Mouse (Mus musculus) forebrain, embryonic 12.5 days (tissue): ENCODE data around the gene Vcp. TPM values are rescaled to one million over a fixed set of nuclear protein-coding genes. Genes with fewer than 3 reads are reported as not detected.
A peak's percentile ranks its signal among the peaks of the same experiment; 100 is the strongest.

Source experiments
- ATAC-seq: fragments of 200-750 bp; cut with Nextera tagmentation; 2 replicates; pipeline ENCODE4 v1.8.0; 2017; ENCODE audit warnings: moderate TSS enrichment; ENCODE audit not compliant: low FRiP score
- H3K27ac ChIP-seq: fragments of 300-500 bp; sonication (generic); 2 replicates; pipeline ENCODE4 v1.5.1; 2016; ENCODE audit warnings: mild to moderate bottlenecking
- H3K27me3 ChIP-seq: fragments of 300-500 bp; sonication (generic); 2 replicates; pipeline ENCODE4 v1.6.1; 2016; ENCODE audit warnings: mild to moderate bottlenecking
- H3K36me3 ChIP-seq: fragments of 300-500 bp; sonication (generic); replicated peaks from 2 replicates; pipeline ENCODE4 v1.6.1; 2016; ENCODE audit warnings: mild to moderate bottlenecking
- H3K4me1 ChIP-seq: fragments of 300-500 bp; sonication (generic); 2 replicates; pipeline ENCODE4 v1.6.1; 2016
- H3K4me2 ChIP-seq: fragments of 300-500 bp; sonication (generic); 2 replicates; pipeline ENCODE4 v1.6.1; 2016; ENCODE audit warnings: mild to moderate bottlenecking, moderate library complexity
- H3K4me3 ChIP-seq: fragments of 300-500 bp; sonication (generic); replicated peaks from 2 replicates; pipeline ENCODE4 v1.5.1; 2016; ENCODE audit warnings: mild to moderate bottlenecking
- H3K9ac ChIP-seq: fragments of 300-500 bp; sonication (generic); 2 replicates; pipeline ENCODE4 v1.6.1; 2016; ENCODE audit warnings: mild to moderate bottlenecking
- H3K9me3 ChIP-seq: fragments of 300-500 bp; sonication (generic); 2 replicates; pipeline ENCODE4 v1.6.1; 2016
- WGBS: fragments of 180-500 bp; shearing (Covaris S2); methylation state at CpG from one replicate; pipeline ENCODE4 v1.1.7; 2016; 5-methylcytosine and 5-hydroxymethylcytosine counted together
- polyA plus RNA-seq: library from polyadenylated mRNA; unstranded; fragments of >200 nt; fragmentation: Nextera tagmentation; extraction: Ambion mirVana; gene quantifications from 2 replicates; pipeline ENCODE4 v1.2.1, GENCODE M21; 2016

Vcp gene
- polyA plus RNA-seq, 1 experiment from 2014 or later, result 640 TPM

- H3K27ac ChIP-seq, result peak overlapping the region; percentile 85
- ATAC-seq, result no peak
- no peaks in the 10 kb centered on the region for H3K27me3 ChIP-seq
- peaks cover 40% of the 10 kb centered on the region for H3K4me1 ChIP-seq
- peak overlapping the region; percentile 82 for H3K9ac ChIP-seq
- H3K9me3 ChIP-seq, result no peaks in the 10 kb centered on the region
- peak overlapping the region; percentile 77 for H3K4me3 ChIP-seq
- H3K36me3 ChIP-seq, result peaks cover 34% of the 10 kb centered on the region
- WGBS, result 65% methylated on average over 15 of the region's 15 CpGs
- peak overlapping the region; percentile 82 for H3K4me2 ChIP-seq
Measured at GRCm38 (mm10) chr4:43038567-43039495, 38.5 kb upstream of the Vcp start.

GRCm38 (mm10) chr4:43037860-43038566 is 37.7 kb upstream of the Vcp start:
- H3K9me3 ChIP-seq, result no peaks in the 10 kb centered on the region
- peak overlapping the region; percentile 9; the same call in 1 of the 2 replicates for H3K27ac ChIP-seq
- no peaks in the 10 kb centered on the region for H3K27me3 ChIP-seq
- peaks cover 35% of the 10 kb centered on the region for H3K4me1 ChIP-seq
- H3K4me3 ChIP-seq, result no peak overlapping the region
- H3K9ac ChIP-seq, result no peak overlapping the region
- WGBS, result 80% methylated on average over 4 of the region's 4 CpGs
- peaks cover 42% of the 10 kb centered on the region for H3K36me3 ChIP-seq
- no peak overlapping the region for H3K4me2 ChIP-seq
- no peak for ATAC-seq

- Histone ChIP-seq H3K9me3 (no peaks in the 10 kb centered on the region), H3K4me1 (peaks cover 46% of the 10 kb centered on the region), H3K4me2 (no peak overlapping the region), H3K9ac (no peak overlapping the region), H3K36me3 (peaks cover 42% of the 10 kb centered on the region), H3K4me3 (no peak overlapping the region), H3K27ac (no peak overlapping the region), H3K27me3 (no peaks in the 10 kb centered on the region)
- ATAC-seq, result no peak
- WGBS, result 92% methylated on average over 9 of the region's 10 CpGs
Measured at GRCm38 (mm10) chr4:43036356-43036755, 36.0 kb upstream of the Vcp start.

- Histone ChIP-seq H3K9ac (no peak overlapping the region), H3K4me1 (peaks cover 43% of the 10 kb centered on the region), H3K4me2 (no peak overlapping the region), H3K4me3 (no peak overlapping the region), H3K36me3 (peaks cover 42% of the 10 kb centered on the region), H3K9me3 (no peaks in the 10 kb centered on the region), H3K27ac (no peak overlapping the region), H3K27me3 (no peaks in the 10 kb centered on the region)
- no peak for ATAC-seq
- 85% methylated on average over 6 of the region's 6 CpGs for WGBS
Measured at GRCm38 (mm10) chr4:43035851-43036250, 35.5 kb upstream of the Vcp start.

- Histone ChIP-seq H3K4me1 (peaks cover 41% of the 10 kb centered on the region), H3K27me3 (no peaks in the 10 kb centered on the region), H3K27ac (no peak overlapping the region), H3K4me2 (no peak overlapping the region), H3K9ac (no peak overlapping the region), H3K4me3 (no peak overlapping the region), H3K36me3 (peaks cover 57% of the 10 kb centered on the region), H3K9me3 (no peaks in the 10 kb centered on the region)
- 85% methylated on average over 14 of the region's 14 CpGs for WGBS
- ATAC-seq, result no peak
Measured at GRCm38 (mm10) chr4:43033481-43033880, 33.2 kb upstream of the Vcp start.

- H3K36me3 ChIP-seq, result peaks cover 67% of the 10 kb centered on the region
- no peaks in the 10 kb centered on the region for H3K27me3 ChIP-seq
- no peak overlapping the region for H3K9ac ChIP-seq
- peak overlapping the region; percentile 95 for H3K27ac ChIP-seq
- H3K9me3 ChIP-seq, result no peaks in the 10 kb centered on the region
- ATAC-seq, result no peak
- H3K4me1 ChIP-seq, result peaks cover 32% of the 10 kb centered on the region
- no peak overlapping the region for H3K4me3 ChIP-seq
- 86% methylated on average over 1 of the region's 1 CpGs for WGBS
- H3K4me2 ChIP-seq, result no peak overlapping the region
Measured at GRCm38 (mm10) chr4:43032501-43032900, 32.2 kb upstream of the Vcp start.

GRCm38 (mm10) chr4:43031237-43031995 is 31.1 kb upstream of the Vcp start, which contains the start of gene Stoml2:
Gene Stoml2, minus strand, starts transcription at chr4:43031710.
- no peaks in the 10 kb centered on the region for H3K27me3 ChIP-seq
- H3K4me1 ChIP-seq, result peaks cover 29% of the 10 kb centered on the region
- WGBS, result under 1% methylated on average over 38 of the region's 38 CpGs
- H3K4me2 ChIP-seq, result peak within 1 kb of the TSS; percentile 76
- H3K9ac ChIP-seq, result peak within 1 kb of the TSS; percentile 92
- peak within 1 kb of the TSS; percentile 76 for H3K4me3 ChIP-seq
- no peaks in the 10 kb centered on the region for H3K9me3 ChIP-seq
- H3K36me3 ChIP-seq, result peaks cover 67% of the 10 kb centered on the region
- peak; percentile 95 for ATAC-seq
- H3K27ac ChIP-seq, result peak within 1 kb of the TSS; percentile 95

DNA sequence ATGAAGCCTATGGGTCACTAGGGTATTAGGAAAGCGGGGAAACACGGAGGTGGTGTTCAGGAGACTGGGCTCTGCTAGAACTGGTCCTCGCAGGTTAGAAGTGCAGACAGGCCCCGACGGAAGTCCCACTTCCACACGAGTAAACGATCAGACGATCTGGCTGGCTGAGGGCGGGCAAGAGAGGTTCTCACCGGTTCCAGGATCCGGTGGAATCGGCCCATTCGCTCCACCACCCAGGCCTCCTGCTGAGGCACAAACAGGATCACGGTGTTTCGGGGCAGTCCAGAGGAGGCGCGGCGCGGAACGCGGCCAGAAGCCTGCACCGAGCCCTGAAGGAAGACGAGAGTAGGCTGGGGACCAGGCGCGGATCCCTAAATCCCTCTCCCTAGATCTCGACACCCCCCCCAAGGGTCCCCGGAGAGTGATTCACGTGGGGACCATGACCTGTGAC is 30.5 kb upstream of the Vcp start:
- Histone ChIP-seq H3K36me3 (peaks cover 61% of the 10 kb centered on the region), H3K9ac (peak overlapping the region; percentile 92)

DNA sequence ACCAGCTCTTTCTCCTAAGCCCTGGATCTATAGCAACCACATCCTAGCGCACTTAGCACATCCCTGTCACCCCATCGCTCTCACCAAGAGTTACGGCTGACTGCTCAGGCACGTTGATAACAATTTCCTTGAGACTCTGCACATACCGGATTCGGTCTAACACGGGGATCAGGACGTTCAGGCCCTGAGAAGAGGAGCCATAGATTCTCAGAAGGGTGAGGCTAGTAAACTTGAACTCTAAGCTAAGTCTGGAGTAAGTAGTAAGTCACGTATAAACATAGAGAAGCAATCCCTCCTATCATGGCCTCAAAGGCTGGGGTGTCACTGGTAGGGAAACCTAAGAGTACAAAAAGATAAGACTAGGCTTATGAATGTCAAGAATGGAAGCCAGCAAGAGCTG is 30.0 kb upstream of the Vcp start:
- Histone ChIP-seq H3K27me3 (no peaks in the 10 kb centered on the region), H3K9me3 (no peaks in the 10 kb centered on the region), H3K4me3 (peak overlapping the region; percentile 76), H3K27ac (peak overlapping the region; percentile 95), H3K4me1 (peaks cover 29% of the 10 kb centered on the region), H3K36me3 (peaks cover 57% of the 10 kb centered on the region), H3K9ac (peak overlapping the region; percentile 92), H3K4me2 (peak overlapping the region; percentile 76)
- WGBS, result 85% methylated on average over 9 of the region's 9 CpGs
- no peak for ATAC-seq

More for the DNA sequence above, 30.5 kb upstream of the Vcp start:
- ATAC-seq, result peak; percentile 55
- WGBS, result 2% methylated on average over 28 of the region's 28 CpGs
- H3K4me1 ChIP-seq, result peaks cover 29% of the 10 kb centered on the region
- peak overlapping the region; percentile 95 for H3K27ac ChIP-seq
- peak overlapping the region; percentile 76 for H3K4me2 ChIP-seq
- H3K4me3 ChIP-seq, result peak overlapping the region; percentile 76
- no peaks in the 10 kb centered on the region for H3K27me3 ChIP-seq
- H3K9me3 ChIP-seq, result no peaks in the 10 kb centered on the region

- peaks cover 51% of the 10 kb centered on the region for H3K36me3 ChIP-seq
- peak overlapping the region; percentile 92; the same call in 1 of the 2 replicates for H3K9ac ChIP-seq
- H3K4me2 ChIP-seq, result peak overlapping the region; percentile 76; the same call in 1 of the 2 replicates
- ATAC-seq, result no peak
- 97% methylated on average over 9 of the region's 9 CpGs for WGBS
- H3K27me3 ChIP-seq, result no peaks in the 10 kb centered on the region
- H3K4me1 ChIP-seq, result peaks cover 35% of the 10 kb centered on the region
- no peaks in the 10 kb centered on the region for H3K9me3 ChIP-seq
- H3K27ac ChIP-seq, result no peak overlapping the region
- no peak overlapping the region for H3K4me3 ChIP-seq
Measured at GRCm38 (mm10) chr4:43029749-43030148, 29.4 kb upstream of the Vcp start.

- Histone ChIP-seq H3K36me3 (peaks cover 44% of the 10 kb centered on the region), H3K9ac (no peak overlapping the region), H3K9me3 (no peaks in the 10 kb centered on the region), H3K4me2 (no peak overlapping the region), H3K4me1 (peaks cover 41% of the 10 kb centered on the region), H3K4me3 (no peak overlapping the region), H3K27ac (no peak overlapping the region), H3K27me3 (no peaks in the 10 kb centered on the region)
- ATAC-seq, result no peak
- WGBS, result 94% methylated on average over 7 of the region's 7 CpGs
Measured at GRCm38 (mm10) chr4:43029121-43029520, 28.8 kb upstream of the Vcp start.
